Mouse (Mus musculus) heart, postnatal 4 days (tissue): Measurements from ENCODE around the gene Myh2. TPM values are rescaled to one million over a fixed set of nuclear protein-coding genes. Genes with fewer than 3 reads are reported as not detected.

ENCODE experiments used
- DNase-seq: peaks from one replicate; pipeline ENCODE4 v3.0.0; 2021
- total RNA-seq, 2 experiments: library from RNA; stranded (reverse); gene quantifications; 2 replicates each; pipeline ENCODE4 v1.2.3; 2021

The Myh2 gene
- total RNA-seq, 2 experiments from 2014 or later: 0.65 TPM; not detected in 1

GRCm38 (mm10) chr11:67153123-67153522 is 17.7 kb upstream of the Myh2 start:
- DNase-seq: peak; percentile 13

- no peak for DNase-seq
Measured at GRCm38 (mm10) chr11:67153843-67154242, 17.0 kb upstream of the Myh2 start.

- no peak for DNase-seq
Measured at GRCm38 (mm10) chr11:67155650-67156049, 15.2 kb upstream of the Myh2 start.

GRCm38 (mm10) chr11:67160131-67160530 is 10.7 kb upstream of the Myh2 start:
- no peak for DNase-seq

GRCm38 (mm10) chr11:67163701-67164100 is 7.1 kb upstream of the Myh2 start:
- DNase-seq: no peak

GRCm38 (mm10) chr11:67164851-67165250 is 6.0 kb upstream of the Myh2 start:
- DNase-seq: no peak

- DNase-seq: no peak
Measured at GRCm38 (mm10) chr11:67169301-67169700, 1.5 kb upstream of the Myh2 start.

GRCm38 (mm10) chr11:67172439-67172838 is 1.6 kb downstream of the Myh2 start:
- no peak for DNase-seq

GRCm38 (mm10) chr11:67176376-67176775 is 5.5 kb downstream of the Myh2 start:
- no peak for DNase-seq

- DNase-seq: no peak
Measured at GRCm38 (mm10) chr11:67190316-67190715, 19.5 kb downstream of the Myh2 start.

GRCm38 (mm10) chr11:67190814-67191213 is 20.0 kb downstream of the Myh2 start:
- no peak for DNase-seq

- DNase-seq: no peak
Measured at GRCm38 (mm10) chr11:67191496-67191895, 20.7 kb downstream of the Myh2 start.

- DNase-seq: no peak
Measured at GRCm38 (mm10) chr11:67199321-67199720, 28.5 kb downstream of the Myh2 start.

GRCm38 (mm10) chr11:67199752-67200151 is 28.9 kb downstream of the Myh2 start, which contains the start of gene Myh1:
Gene Myh1 (plus strand): TSS chr11:67200052.
- DNase-seq: no peak

- DNase-seq: no peak
Measured at GRCm38 (mm10) chr11:67204766-67205165, 33.9 kb downstream of the Myh2 start.

GRCm38 (mm10) chr11:67221803-67222202 is 51.0 kb downstream of the Myh2 start:
- DNase-seq: no peak

GRCm38 (mm10) chr11:67224466-67224865 is 53.6 kb downstream of the Myh2 start:
- no peak for DNase-seq

GRCm38 (mm10) chr11:67228731-67229130 is 57.9 kb downstream of the Myh2 start:
- no peak for DNase-seq

GRCm38 (mm10) chr11:67229166-67229565 is 58.3 kb downstream of the Myh2 start:
- DNase-seq: no peak

- DNase-seq: no peak
Measured at GRCm38 (mm10) chr11:67229946-67230345, 59.1 kb downstream of the Myh2 start.

GRCm38 (mm10) chr11:67235639-67236358 is 65.0 kb downstream of the Myh2 start:
- DNase-seq: peak; percentile 57

GRCm38 (mm10) chr11:67236799-67237198 is 66.0 kb downstream of the Myh2 start:
- no peak for DNase-seq

GRCm38 (mm10) chr11:67237481-67238079 is 66.8 kb downstream of the Myh2 start, which contains the start of gene Myh4:
Gene Myh4 (plus strand): TSS chr11:67238029.
- no peak for DNase-seq

- DNase-seq: no peak
Measured at GRCm38 (mm10) chr11:67241051-67241450, 70.2 kb downstream of the Myh2 start.
